Mouse (Mus musculus): ENCODE data around the gene Ankrd2. TPM values are rescaled to one million over a fixed set of nuclear protein-coding genes. Genes with fewer than 3 reads are reported as not detected.
A peak's percentile ranks its signal among the peaks of the same experiment; 100 is the strongest.

Gene Ankrd2
- polyA plus RNA-seq (2015; fragmentation: Nextera tagmentation; extraction: Ambion mirVana), result 0.18 TPM in 1 of 2 replicates, not detected in the other

- H3K27me3 ChIP-seq (replicated peaks), result no peaks in the 10 kb centered on the region; the same call in 1 of the 2 replicates
- WGBS, result 65% methylated on average over 19 of the region's 19 CpGs
- peak; percentile 90 for ATAC-seq
- H3K27ac ChIP-seq, result no peak within 1 kb of the TSS
- peaks cover 9% of the 10 kb centered on the region; the same call in 1 of the 2 replicates for H3K4me1 ChIP-seq (replicated peaks)
- H3K4me3 ChIP-seq (replicated peaks), result no peak within 1 kb of the TSS
- no peak within 1 kb of the TSS for H3K4me2 ChIP-seq (replicated peaks)
- no peaks in the 10 kb centered on the region for H3K9me3 ChIP-seq
- H3K36me3 ChIP-seq, result 0 out of 2 replicates have a peak, but pooled peaks cover 5% of the 10 kb centered on the region
- H3K9ac ChIP-seq, result no peak within 1 kb of the TSS
These were observed at the start of gene Ankrd2 for GRCm38 (mm10) chr19:42035456-42036248. Gene Ankrd2, plus strand, starts transcription at chr19:42036000.

DNA sequence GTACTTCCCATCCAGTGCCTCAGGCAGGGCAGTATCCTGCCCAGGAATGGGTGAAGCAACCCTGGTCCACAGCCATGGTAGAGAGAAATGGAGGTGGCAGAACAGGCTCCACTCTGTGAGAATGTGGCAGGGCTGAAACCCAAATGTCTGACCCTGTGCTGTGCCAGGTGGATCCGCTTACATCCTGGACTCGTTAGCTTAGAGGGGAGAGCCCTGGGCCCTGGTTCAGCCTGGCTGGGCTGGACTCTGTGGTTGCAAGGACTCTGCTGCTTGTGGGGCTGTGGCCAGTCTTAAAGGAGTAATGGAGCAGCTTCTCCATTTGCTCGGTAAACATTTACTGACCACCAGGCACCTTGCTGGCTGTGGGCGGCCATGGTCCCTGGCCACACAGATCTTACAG lies 48.6 kb upstream of the Ankrd2 start:
- Histone ChIP-seq H3K36me3 (no peaks in the 10 kb centered on the region), H3K4me1 (replicated peaks) (peaks cover 7% of the 10 kb centered on the region; the same call in 1 of the 2 replicates), H3K9me3 (no peaks in the 10 kb centered on the region), H3K4me3 (replicated peaks) (no peak overlapping the region), H3K9ac (no peak overlapping the region), H3K27me3 (replicated peaks) (no peaks in the 10 kb centered on the region), H3K27ac (no peak overlapping the region), H3K4me2 (replicated peaks) (no peak overlapping the region)
- 88% methylated on average over 4 of the region's 4 CpGs for WGBS
- ATAC-seq, result no peak

GRCm38 (mm10) chr19:41989810-41990209 lies 46.0 kb upstream of the Ankrd2 start:
- H3K4me1 ChIP-seq (replicated peaks), result peaks cover 10% of the 10 kb centered on the region; the same call in 1 of the 2 replicates
- 78% methylated on average over 6 of the region's 6 CpGs for WGBS
- no peaks in the 10 kb centered on the region for H3K36me3 ChIP-seq
- H3K4me2 ChIP-seq (replicated peaks), result no peak overlapping the region
- no peak for ATAC-seq
- no peaks in the 10 kb centered on the region for H3K27me3 ChIP-seq (replicated peaks)
- no peak overlapping the region for H3K27ac ChIP-seq
- no peaks in the 10 kb centered on the region for H3K9me3 ChIP-seq
- no peak overlapping the region for H3K9ac ChIP-seq
- H3K4me3 ChIP-seq (replicated peaks), result no peak overlapping the region

DNA sequence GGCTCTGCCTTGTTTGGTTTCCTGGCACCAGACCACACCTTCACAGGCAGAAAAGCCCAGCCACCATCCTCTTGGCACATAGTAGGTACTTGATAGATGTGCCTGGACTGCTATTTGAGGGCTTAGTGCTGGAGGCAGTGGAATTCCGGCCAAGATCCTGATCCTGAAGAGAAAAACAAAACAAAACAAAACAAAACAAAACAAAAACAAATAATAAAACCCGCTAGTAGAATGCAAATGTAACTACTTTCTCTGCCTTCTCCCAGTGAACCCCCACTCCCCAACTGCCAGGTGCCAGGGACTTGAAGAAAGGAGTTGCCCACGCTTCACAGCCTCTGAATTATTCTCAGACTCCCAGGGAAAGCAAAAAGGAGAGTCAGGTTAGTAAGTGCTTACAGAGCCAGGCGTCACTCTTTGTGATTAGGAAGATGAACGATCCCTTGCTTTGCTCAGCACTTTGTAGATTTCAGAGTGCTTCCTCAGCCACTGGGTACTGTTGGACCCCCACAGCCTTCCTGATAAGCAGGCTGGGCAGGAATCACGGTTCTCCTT lies 43.8 kb upstream of the Ankrd2 start:
- Histone ChIP-seq H3K4me1 (replicated peaks) (peaks cover 12% of the 10 kb centered on the region; the same call in 1 of the 2 replicates), H3K9me3 (no peaks in the 10 kb centered on the region), H3K4me3 (replicated peaks) (no peak overlapping the region), H3K36me3 (no peaks in the 10 kb centered on the region), H3K27me3 (replicated peaks) (no peaks in the 10 kb centered on the region), H3K9ac (no peak overlapping the region), H3K27ac (no peak overlapping the region), H3K4me2 (replicated peaks) (no peak overlapping the region)
- no peak for ATAC-seq
- WGBS, result 55% methylated on average over 6 of the region's 6 CpGs

- Histone ChIP-seq H3K4me1 (replicated peaks) (peaks cover 12% of the 10 kb centered on the region; the same call in 1 of the 2 replicates), H3K27ac (no peak overlapping the region)
These were observed 42.8 kb upstream of the Ankrd2 start for GRCm38 (mm10) chr19:41992971-41993370.

DNA sequence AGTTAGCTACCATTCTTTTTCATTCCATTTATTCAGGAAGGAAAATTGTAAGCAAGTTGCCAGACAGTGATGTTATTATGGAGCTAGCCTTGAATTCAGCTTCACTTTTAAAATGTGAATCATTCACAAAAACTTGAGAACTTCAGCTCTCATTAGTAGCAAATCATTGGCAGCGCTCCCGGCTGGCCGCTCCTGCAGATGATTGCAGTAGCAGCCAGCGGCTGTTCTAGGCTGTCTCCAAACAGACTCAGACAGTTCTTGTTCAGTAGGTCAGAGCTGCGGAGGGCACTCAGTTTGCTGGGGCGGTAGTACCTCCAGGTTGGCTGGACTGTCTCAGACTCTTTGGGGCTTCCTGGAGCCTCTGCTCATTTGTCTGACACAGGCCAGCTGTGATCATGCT lies 42.3 kb upstream of the Ankrd2 start:
- 0 out of 2 replicates have a peak, but pooled peaks have one; percentile 28 for ATAC-seq
- no peaks in the 10 kb centered on the region for H3K27me3 ChIP-seq (replicated peaks)
- H3K27ac ChIP-seq, result no peak overlapping the region
- 40% methylated on average over 6 of the region's 6 CpGs for WGBS
- no peaks in the 10 kb centered on the region for H3K36me3 ChIP-seq
- H3K4me2 ChIP-seq (replicated peaks), result no peak overlapping the region
- peaks cover 12% of the 10 kb centered on the region; the same call in 1 of the 2 replicates for H3K4me1 ChIP-seq (replicated peaks)
- no peak overlapping the region for H3K4me3 ChIP-seq (replicated peaks)
- no peaks in the 10 kb centered on the region for H3K9me3 ChIP-seq
- no peak overlapping the region for H3K9ac ChIP-seq

More at GRCm38 (mm10) chr19:41992971-41993370, 42.8 kb upstream of the Ankrd2 start:
- no peak overlapping the region for H3K4me2 ChIP-seq (replicated peaks)
- ATAC-seq, result no peak
- no peak overlapping the region for H3K4me3 ChIP-seq (replicated peaks)
- H3K27me3 ChIP-seq (replicated peaks), result no peaks in the 10 kb centered on the region
- no peaks in the 10 kb centered on the region for H3K36me3 ChIP-seq
- no peak overlapping the region for H3K9ac ChIP-seq
- H3K9me3 ChIP-seq, result no peaks in the 10 kb centered on the region
- 65% methylated on average over 2 of the region's 2 CpGs for WGBS

DNA sequence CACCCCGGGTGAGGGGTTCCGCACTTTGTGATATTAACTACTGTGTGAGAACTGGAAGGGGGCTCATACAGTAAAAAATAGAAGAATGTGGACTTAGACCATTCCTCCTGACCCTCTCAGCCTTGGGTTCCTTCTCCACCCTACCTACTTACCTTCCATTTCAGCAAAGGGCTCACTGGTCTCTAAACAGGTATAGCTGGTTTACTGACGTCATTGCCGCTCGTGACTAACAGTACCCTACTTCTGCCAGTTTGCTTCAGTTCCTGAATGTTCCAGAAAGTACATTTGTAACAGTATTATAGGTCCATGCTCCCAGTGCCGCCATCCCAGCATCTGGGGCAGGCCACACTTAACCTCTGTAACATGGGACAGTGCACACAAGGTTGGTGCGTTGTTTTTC lies 41.8 kb upstream of the Ankrd2 start:
- H3K4me1 ChIP-seq (replicated peaks), result peaks cover 16% of the 10 kb centered on the region; the same call in 1 of the 2 replicates

DNA sequence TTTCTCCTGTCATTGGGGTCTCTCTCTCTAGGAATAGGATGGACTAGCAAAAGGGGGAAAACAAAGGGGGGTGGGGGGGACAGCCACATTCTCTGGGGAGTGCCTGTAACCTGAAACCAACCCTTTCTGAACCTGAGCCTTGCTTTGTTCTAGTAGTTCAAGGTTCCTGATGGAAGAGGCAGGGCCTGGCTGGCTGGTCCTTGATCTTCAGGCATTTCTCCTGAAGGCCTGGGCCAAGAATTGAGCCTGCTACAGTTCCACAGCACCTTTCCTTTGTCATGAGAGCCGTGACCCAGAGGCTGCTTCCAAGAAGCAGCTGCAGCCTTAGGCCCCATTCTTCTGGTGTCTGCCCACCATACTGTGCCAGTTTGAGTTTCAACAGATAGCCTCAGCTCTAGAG lies 40.3 kb upstream of the Ankrd2 start:
- H3K9me3 ChIP-seq, result no peaks in the 10 kb centered on the region
- ATAC-seq, result no peak
- H3K36me3 ChIP-seq, result no peaks in the 10 kb centered on the region
- 83% methylated on average over 1 of the region's 1 CpGs for WGBS
- no peak overlapping the region for H3K4me3 ChIP-seq (replicated peaks)
- no peak overlapping the region for H3K9ac ChIP-seq
- peaks cover 26% of the 10 kb centered on the region for H3K4me1 ChIP-seq (replicated peaks)
- no peaks in the 10 kb centered on the region for H3K27me3 ChIP-seq (replicated peaks)
- H3K27ac ChIP-seq, result no peak overlapping the region
- H3K4me2 ChIP-seq (replicated peaks), result no peak overlapping the region

More for the DNA sequence above, 41.8 kb upstream of the Ankrd2 start:
- H3K4me3 ChIP-seq (replicated peaks), result no peak overlapping the region
- H3K27me3 ChIP-seq (replicated peaks), result no peaks in the 10 kb centered on the region
- no peaks in the 10 kb centered on the region for H3K9me3 ChIP-seq
- no peak overlapping the region for H3K27ac ChIP-seq
- ATAC-seq, result no peak
- H3K4me2 ChIP-seq (replicated peaks), result no peak overlapping the region
- H3K9ac ChIP-seq, result no peak overlapping the region
- 88% methylated on average over 7 of the region's 7 CpGs for WGBS
- no peaks in the 10 kb centered on the region for H3K36me3 ChIP-seq

- Histone ChIP-seq H3K4me3 (replicated peaks) (no peak overlapping the region), H3K4me2 (replicated peaks) (no peak overlapping the region), H3K36me3 (no peaks in the 10 kb centered on the region), H3K9ac (no peak overlapping the region), H3K27me3 (replicated peaks) (no peaks in the 10 kb centered on the region), H3K9me3 (no peaks in the 10 kb centered on the region), H3K27ac (no peak overlapping the region), H3K4me1 (replicated peaks) (peaks cover 38% of the 10 kb centered on the region)
- WGBS, result 77% methylated on average over 10 of the region's 10 CpGs
- ATAC-seq, result no peak
These were observed 38.7 kb upstream of the Ankrd2 start for GRCm38 (mm10) chr19:41997090-41997489.

DNA sequence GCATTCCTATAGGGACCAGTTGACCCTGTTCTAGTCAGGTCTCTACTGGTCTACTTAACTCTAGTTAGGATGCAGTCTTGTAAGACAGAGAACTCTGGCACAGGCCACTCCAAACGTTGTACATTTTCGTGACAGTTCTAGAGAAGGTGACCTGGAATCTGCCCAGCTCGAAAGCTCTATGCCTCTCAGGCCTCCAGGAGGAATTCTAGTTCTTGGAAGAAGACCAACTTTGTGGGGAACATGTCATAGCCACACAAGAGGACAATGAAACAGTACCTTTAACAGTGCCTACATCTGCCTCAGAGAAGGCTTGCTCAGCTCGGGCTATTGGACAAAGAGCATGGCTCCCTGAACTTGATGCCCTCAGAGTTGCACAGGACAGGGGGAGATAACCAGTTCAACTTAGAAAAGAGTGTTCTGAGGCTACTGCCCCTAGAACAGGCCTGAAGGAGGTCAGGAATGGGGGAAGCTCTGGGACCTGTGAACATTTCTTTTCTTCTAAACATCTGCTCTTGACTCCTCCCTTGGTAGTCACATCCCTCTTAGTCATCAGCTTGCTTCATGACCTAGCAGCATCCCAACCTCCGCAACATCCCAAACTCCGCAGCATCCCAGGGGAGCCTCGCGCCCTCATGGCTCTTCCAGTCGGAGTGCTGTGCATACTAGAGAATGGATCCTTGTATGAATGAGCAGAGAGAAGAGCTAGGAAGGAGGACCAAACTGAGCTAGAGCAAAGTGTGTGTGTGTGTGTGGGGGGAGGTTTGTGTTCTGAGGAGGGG lies 36.8 kb upstream of the Ankrd2 start:
- Histone ChIP-seq H3K9me3 (no peaks in the 10 kb centered on the region), H3K36me3 (no peaks in the 10 kb centered on the region), H3K4me3 (replicated peaks) (no peak overlapping the region), H3K9ac (no peak overlapping the region), H3K4me2 (replicated peaks) (no peak overlapping the region), H3K27me3 (replicated peaks) (no peaks in the 10 kb centered on the region), H3K4me1 (replicated peaks) (peaks cover 30% of the 10 kb centered on the region), H3K27ac (no peak overlapping the region)
- no peak for ATAC-seq
- WGBS, result 81% methylated on average over 9 of the region's 9 CpGs

DNA sequence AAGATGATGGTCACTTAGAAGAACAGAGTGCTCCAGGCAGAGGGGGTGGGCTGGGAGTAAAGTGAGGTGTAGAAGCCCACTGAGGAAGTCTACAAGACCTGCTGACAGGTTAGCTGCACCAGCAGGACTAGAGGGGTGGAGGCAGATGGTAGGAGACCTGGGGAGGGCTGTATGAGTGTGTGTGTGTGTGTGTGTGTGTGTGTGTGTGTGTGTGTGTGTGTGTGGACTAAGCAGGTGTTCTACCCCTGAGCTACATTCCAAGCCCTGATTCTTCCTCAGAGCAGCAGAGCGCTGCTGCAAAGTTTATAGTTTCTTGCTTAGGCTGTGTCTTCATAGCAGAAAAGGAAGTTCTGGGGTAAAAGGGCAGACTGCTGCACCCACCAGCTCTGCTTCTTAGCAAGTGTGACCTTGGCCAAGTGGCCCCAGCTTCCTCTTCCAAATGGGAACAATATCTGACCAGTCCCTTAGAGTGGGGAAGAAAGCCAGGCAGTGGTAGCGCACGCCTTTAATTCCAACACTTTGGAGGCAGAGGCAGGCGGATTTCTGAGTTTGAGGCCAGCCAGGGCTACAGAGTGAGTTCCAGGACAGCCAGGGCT lies 36.0 kb upstream of the Ankrd2 start:
- WGBS, result 78% methylated on average over 4 of the region's 4 CpGs
- Histone ChIP-seq H3K4me2 (replicated peaks) (no peak overlapping the region), H3K36me3 (no peaks in the 10 kb centered on the region), H3K27me3 (replicated peaks) (no peaks in the 10 kb centered on the region), H3K4me3 (replicated peaks) (no peak overlapping the region), H3K9ac (no peak overlapping the region), H3K27ac (peak overlapping the region; percentile 68; the same call in 1 of the 2 replicates), H3K4me1 (replicated peaks) (peaks cover 36% of the 10 kb centered on the region), H3K9me3 (no peaks in the 10 kb centered on the region)
- ATAC-seq, result peak; percentile 26; the same call in 1 of the 2 replicates
